Mouse (Mus musculus): ENCODE results near the gene Kti12. TPM values are rescaled to one million over a fixed set of nuclear protein-coding genes. Genes with fewer than 3 reads are reported as not detected.

The Kti12 gene
- polyA plus RNA-seq, 1 experiment, result 27.3 TPM

DNA sequence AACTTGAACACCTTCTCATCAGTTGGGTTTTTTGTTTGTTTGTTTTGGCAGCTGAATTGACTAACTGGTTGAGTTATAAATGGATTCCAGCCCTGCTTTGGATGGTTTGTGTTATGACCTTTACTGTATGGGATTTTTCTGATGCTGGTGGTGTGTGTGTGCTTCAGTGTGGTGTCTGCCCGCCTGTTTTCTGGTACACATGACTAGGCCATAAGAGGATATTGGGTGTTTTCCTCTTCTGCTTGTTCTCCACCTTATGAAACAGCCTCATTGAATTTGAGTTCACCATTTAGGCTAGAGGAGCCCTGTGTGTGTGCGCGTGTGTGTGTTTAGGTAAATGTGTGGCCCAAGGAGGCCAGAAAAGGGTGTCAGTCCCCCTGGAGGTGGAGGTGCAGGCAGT, 12.1 kb upstream of the Kti12 start:
- Histone ChIP-seq H3K4me3 (ENCODE audit: insufficient read depth, low read depth, low read length) (no peak overlapping the region), H3K4me1 (ENCODE audit: control insufficient read depth, insufficient read depth, low read length) (peaks cover 7% of the 10 kb centered on the region; the same call in 1 of the 2 replicates), H3K36me3 (ENCODE audit: control insufficient read depth, insufficient read depth, low read length) (no peaks in the 10 kb centered on the region), H3K27ac (ENCODE audit: insufficient read depth, low read depth, low read length) (no peak overlapping the region), H3K27me3 (replicated peaks; ENCODE audit: control insufficient read depth, insufficient read depth, low read length) (no peaks in the 10 kb centered on the region)
- WGBS, result 44% methylated on average over 3 of the region's 3 CpGs
- TF ChIP-seq POLR2A (IDR thresholded peaks at IDR 0.05; ENCODE audit: low read depth, low read length), result no peak
- no peak for TF ChIP-seq CTCF (conservative IDR thresholded peaks at IDR 0.05; ENCODE audit: insufficient read depth, insufficient read length, low read depth, low read length)
- peak; percentile 21 for DNase-seq

DNA sequence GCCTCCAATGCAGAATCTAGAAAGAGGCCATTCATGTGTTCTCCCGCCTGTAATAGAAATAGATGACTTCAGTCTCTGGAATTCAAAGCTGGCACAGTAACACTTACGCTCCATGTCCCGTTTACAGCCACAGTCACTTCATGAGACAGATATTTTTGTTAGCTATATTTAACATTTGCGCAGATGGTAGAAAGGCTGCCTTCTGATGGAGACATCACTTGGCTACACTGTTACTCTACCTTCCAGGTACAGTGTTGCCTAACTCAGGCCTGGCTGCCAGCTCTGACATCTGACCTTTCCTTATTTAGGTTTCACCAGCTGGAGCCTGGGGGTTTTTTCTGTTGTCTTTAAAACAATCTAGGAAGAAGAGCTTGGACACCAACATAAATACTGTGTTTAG, 9.6 kb upstream of the Kti12 start:
- 64% methylated on average over 4 of the region's 4 CpGs for WGBS

DNA sequence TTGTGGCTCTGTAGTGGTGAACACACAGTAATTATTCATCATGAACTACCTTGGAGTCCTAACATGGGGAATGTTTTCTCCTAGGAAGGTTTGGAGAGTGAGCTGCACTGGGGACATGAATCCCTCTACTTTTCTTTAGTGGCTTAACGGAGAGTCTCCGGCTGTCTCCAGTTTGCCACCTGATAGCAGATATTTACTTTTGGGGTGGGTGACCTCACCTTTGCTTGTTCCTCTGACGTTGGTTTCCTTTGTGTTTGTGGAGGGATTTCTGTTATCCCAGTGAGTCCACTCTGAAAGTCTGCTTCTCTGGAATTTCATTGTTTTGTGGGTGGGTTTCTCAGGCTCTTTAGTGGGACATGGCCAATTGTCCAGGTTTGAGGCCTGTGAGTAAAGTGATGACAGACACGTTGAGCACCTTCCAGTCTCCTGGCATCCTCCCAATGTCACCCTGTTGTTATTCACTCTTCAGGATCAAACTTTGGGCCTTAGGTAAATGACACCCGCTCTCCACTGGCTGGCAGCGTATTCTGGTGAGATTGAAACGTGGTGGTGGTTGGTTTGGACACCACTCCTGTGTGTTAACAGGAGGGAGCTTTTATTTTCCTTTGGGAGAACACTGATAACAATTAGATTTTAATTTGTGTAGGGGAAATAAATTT, 5.5 kb upstream of the Kti12 start:
- 75% methylated on average over 7 of the region's 7 CpGs for WGBS
- Histone ChIP-seq H3K27me3 (replicated peaks; ENCODE audit: control insufficient read depth, insufficient read depth, low read length) (no peaks in the 10 kb centered on the region), H3K36me3 (ENCODE audit: control insufficient read depth, insufficient read depth, low read length) (no peaks in the 10 kb centered on the region), H3K4me1 (ENCODE audit: control insufficient read depth, insufficient read depth, low read length) (no peaks in the 10 kb centered on the region), H3K27ac (ENCODE audit: insufficient read depth, low read depth, low read length) (no peak overlapping the region), H3K4me3 (ENCODE audit: insufficient read depth, low read depth, low read length) (no peak overlapping the region)
- DNase-seq, result no peak
- TF ChIP-seq CTCF (conservative IDR thresholded peaks at IDR 0.05; ENCODE audit: insufficient read depth, insufficient read length, low read depth, low read length) (no peak), POLR2A (IDR thresholded peaks at IDR 0.05; ENCODE audit: low read depth, low read length) (no peak)

More for the DNA sequence above, 9.6 kb upstream of the Kti12 start:
- TF ChIP-seq POLR2A (IDR thresholded peaks at IDR 0.05; ENCODE audit: low read depth, low read length) (no peak), CTCF (conservative IDR thresholded peaks at IDR 0.05; ENCODE audit: insufficient read depth, insufficient read length, low read depth, low read length) (no peak)
- Histone ChIP-seq H3K36me3 (ENCODE audit: control insufficient read depth, insufficient read depth, low read length) (no peaks in the 10 kb centered on the region), H3K4me3 (ENCODE audit: insufficient read depth, low read depth, low read length) (no peak overlapping the region), H3K4me1 (ENCODE audit: control insufficient read depth, insufficient read depth, low read length) (0 out of 2 replicates have a peak, but pooled peaks cover 3% of the 10 kb centered on the region), H3K27me3 (replicated peaks; ENCODE audit: control insufficient read depth, insufficient read depth, low read length) (no peaks in the 10 kb centered on the region), H3K27ac (ENCODE audit: insufficient read depth, low read depth, low read length) (no peak overlapping the region)
- DNase-seq, result no peak

DNA sequence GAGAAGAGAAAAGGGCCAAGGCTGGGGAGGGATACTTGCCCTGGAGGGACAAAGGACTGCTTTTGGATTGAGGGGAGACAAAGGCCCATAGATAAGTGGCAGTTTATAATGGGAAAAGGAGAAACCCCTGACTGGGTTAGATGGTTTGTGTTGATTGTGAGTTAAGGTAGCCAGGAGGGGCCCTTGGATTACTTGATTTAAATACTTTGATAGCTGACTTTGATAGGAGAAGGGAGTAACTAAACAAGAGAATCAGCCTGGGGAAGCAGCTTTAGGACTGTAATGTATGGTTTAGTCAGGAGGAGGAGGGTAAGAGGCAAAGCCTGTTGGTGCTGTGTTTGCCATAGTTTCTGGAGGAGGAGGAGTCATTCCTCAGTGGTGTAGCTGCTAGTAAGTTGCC, 4.2 kb upstream of the Kti12 start:
- Histone ChIP-seq H3K36me3 (ENCODE audit: control insufficient read depth, insufficient read depth, low read length) (no peaks in the 10 kb centered on the region), H3K4me1 (ENCODE audit: control insufficient read depth, insufficient read depth, low read length) (no peaks in the 10 kb centered on the region), H3K27ac (ENCODE audit: insufficient read depth, low read depth, low read length) (no peak overlapping the region), H3K27me3 (replicated peaks; ENCODE audit: control insufficient read depth, insufficient read depth, low read length) (no peaks in the 10 kb centered on the region), H3K4me3 (ENCODE audit: insufficient read depth, low read depth, low read length) (no peak overlapping the region)
- TF ChIP-seq CTCF (conservative IDR thresholded peaks at IDR 0.05; ENCODE audit: insufficient read depth, insufficient read length, low read depth, low read length) (no peak), POLR2A (IDR thresholded peaks at IDR 0.05; ENCODE audit: low read depth, low read length) (no peak)
- DNase-seq, result no peak

DNA sequence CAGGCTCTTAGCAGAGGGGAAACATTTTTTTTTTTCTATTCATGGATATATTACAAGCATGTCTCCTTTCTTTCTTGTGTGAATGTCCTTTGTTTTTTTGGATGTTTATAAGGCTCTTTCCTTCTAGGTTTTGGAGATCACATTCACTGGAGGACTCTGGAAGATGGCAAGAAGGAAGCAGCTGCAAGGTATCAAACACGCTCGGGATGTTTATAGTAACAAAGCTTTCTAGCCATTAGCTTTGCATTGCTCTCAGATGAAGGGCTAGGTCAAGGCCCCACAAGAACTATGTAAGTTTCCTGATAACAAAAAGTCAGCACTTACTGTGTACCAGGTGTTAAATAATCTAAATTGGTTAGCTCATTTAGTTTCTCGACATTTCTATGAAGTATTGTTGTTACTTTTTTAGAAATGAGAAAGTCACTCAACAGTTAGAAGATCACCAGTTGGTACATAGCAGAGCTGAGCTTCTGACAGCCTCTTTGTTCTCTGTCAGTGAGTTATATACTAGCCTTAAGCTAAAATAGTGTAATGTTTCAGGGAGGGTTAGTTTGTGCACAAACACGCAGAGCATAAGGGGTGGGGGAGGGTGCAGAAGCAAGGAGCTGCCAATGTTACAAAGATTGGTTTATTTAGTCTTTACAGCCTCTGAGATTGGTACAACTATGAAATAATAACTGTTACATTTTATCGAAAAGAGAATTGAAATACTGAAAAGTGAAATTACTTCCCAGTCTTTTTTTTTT, 1.6 kb upstream of the Kti12 start:
- Histone ChIP-seq H3K27ac (ENCODE audit: insufficient read depth, low read depth, low read length) (no peak overlapping the region), H3K27me3 (replicated peaks; ENCODE audit: control insufficient read depth, insufficient read depth, low read length) (no peaks in the 10 kb centered on the region), H3K36me3 (ENCODE audit: control insufficient read depth, insufficient read depth, low read length) (no peaks in the 10 kb centered on the region), H3K4me1 (ENCODE audit: control insufficient read depth, insufficient read depth, low read length) (peaks cover 9% of the 10 kb centered on the region), H3K4me3 (ENCODE audit: insufficient read depth, low read depth, low read length) (no peak overlapping the region)
- WGBS, result 51% methylated on average over 5 of the region's 5 CpGs
- DNase-seq, result no peak
- TF ChIP-seq POLR2A (IDR thresholded peaks at IDR 0.05; ENCODE audit: low read depth, low read length), result no peak

DNA sequence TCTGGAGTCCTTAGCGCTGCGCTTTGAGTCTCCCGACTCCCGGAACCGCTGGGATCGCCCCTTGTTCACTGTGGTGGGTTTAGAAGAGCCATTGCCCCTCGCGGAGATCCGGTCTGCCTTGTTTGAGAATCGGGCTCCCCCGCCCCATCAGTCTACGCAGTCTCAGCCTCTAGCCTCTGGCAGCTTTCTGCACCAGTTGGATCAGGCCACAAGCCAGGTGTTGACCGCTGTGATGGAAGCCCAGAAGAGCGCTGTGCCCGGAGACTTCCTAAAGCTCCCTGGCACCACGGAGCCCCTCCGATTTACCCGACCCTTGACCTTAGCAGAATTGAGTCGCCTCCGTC, 892 bp downstream of the Kti12 start, which contains the start of gene A730015C16Rik:
Gene A730015C16Rik, minus strand, starts transcription at position 115 of the 344 bp plus-strand sequence.
- no peaks in the 10 kb centered on the region for H3K27me3 ChIP-seq (replicated peaks; ENCODE audit: control insufficient read depth, insufficient read depth, low read length)
- H3K4me3 ChIP-seq (ENCODE audit: insufficient read depth, low read depth, low read length), result peak within 1 kb of the TSS; percentile 99
- no peak for DNase-seq
- no peaks in the 10 kb centered on the region; the same call in 1 of the 2 replicates for H3K36me3 ChIP-seq (ENCODE audit: control insufficient read depth, insufficient read depth, low read length)
- TF ChIP-seq CTCF (conservative IDR thresholded peaks at IDR 0.05; ENCODE audit: insufficient read depth, insufficient read length, low read depth, low read length), result no peak
- TF ChIP-seq POLR2A (IDR thresholded peaks at IDR 0.05; ENCODE audit: low read depth, low read length), result no peak
- H3K4me1 ChIP-seq (ENCODE audit: control insufficient read depth, insufficient read depth, low read length), result peaks cover 9% of the 10 kb centered on the region
- 2% methylated on average over 20 of the region's 20 CpGs for WGBS
- peak within 1 kb of the TSS; percentile 87 for H3K27ac ChIP-seq (ENCODE audit: insufficient read depth, low read depth, low read length)

DNA sequence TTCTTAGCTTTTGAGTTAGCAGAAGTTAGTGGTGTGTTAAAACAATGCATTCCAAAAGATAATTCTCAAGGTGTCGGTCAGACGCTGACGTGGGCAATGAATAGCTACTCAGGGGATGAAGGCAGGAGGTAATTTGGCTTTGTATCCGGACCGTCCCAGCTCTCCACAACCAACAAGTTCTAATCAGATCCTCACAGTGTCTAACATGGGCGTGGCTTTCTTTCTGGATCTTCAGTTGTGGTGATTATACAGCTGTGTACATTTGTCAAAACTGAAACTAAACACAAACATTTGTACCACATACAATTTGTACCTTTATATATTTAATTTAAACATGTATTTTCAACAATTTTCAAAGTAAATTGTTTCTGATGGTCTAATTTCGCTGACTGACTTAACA, 19.2 kb downstream of the Kti12 start:
- no peak for DNase-seq
- Histone ChIP-seq H3K4me3 (ENCODE audit: insufficient read depth, low read depth, low read length) (no peak overlapping the region), H3K36me3 (ENCODE audit: control insufficient read depth, insufficient read depth, low read length) (no peaks in the 10 kb centered on the region; the same call in 1 of the 2 replicates), H3K27ac (ENCODE audit: insufficient read depth, low read depth, low read length) (no peak overlapping the region), H3K27me3 (replicated peaks; ENCODE audit: control insufficient read depth, insufficient read depth, low read length) (no peaks in the 10 kb centered on the region), H3K4me1 (ENCODE audit: control insufficient read depth, insufficient read depth, low read length) (no peaks in the 10 kb centered on the region)
- TF ChIP-seq CTCF (conservative IDR thresholded peaks at IDR 0.05; ENCODE audit: insufficient read depth, insufficient read length, low read depth, low read length), result no peak
- no peak for TF ChIP-seq POLR2A (IDR thresholded peaks at IDR 0.05; ENCODE audit: low read depth, low read length)
- WGBS, result 86% methylated on average over 7 of the region's 7 CpGs
